Mouse (Mus musculus): ENCODE results near the gene Taf13.
A peak's percentile ranks its signal among the peaks of the same experiment; 100 is the strongest.
"Not testable (repeated sequence)": the region's sequence is repeated elsewhere in the genome, so short reads cannot be mapped to it uniquely, and the experiment has no call there.

Taf13 gene

GRCm38 (mm10) chr3:108571443-108572294, at the start of gene Taf13:
Taf13 (plus strand) TSS chr3:108571698.
- DNase-seq (ENCODE audit: low read depth, low spot score): peak; percentile 98

- no peak for DNase-seq (ENCODE audit: low read depth, low spot score)
These were observed 48.1 kb upstream of the Taf13 start for GRCm38 (mm10) chr3:108523415-108523814.

DNA sequence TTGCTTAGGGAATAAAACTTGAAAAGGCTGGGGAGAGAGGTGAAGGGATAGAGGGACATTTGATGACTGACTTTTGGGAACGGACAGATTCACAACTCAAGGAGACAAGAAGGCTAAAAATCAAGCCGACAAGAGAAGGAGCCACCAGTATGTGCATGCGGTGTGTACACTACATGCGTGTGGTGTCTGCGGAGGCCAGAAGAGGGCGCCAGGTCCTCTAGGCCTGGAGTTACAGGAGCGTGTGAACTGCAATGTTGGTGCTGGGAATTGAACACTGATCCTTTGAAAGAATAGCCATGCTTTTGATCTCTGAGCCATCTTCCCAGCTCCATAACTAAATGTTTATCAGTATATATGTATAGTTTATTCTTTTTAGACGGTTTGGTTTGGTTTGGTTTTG, 43.0 kb upstream of the Taf13 start:
- no peak for DNase-seq (ENCODE audit: low read depth, low spot score)

DNA sequence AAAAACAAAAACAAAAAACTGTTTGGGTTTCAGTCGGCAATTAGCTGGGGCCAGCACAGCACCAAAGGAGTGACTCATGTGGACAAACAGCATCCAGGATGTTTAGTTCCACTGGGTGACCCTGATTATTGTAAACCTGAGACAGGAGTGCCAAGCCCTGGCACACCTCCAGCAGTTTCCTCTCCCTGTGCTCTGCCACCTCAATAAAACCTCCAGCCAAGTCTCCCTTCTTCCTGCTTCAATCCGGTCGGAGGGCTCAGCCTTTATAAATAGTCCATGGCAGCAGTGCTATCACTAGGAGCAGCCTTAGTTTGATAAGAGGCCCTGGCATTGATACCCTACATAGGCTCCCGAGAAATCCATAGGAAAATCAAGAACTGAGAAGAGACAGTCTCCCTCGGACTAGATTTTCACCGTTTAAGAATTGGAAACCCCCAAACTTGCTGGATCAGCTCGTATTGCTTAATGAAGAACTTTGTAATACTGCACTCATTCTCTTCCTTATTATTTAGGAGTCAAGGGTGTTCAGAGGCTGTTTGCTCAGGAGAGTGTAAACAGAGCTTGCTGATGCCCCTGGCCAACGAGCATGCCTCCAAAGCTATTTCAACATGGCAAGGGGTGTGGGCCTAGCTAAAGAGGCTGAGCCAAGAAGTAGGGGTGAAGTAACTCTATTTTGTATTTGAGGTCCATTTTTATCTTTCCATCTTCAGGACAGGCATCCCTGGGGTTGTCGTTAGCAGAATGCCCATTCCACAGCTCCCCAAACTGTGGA, 38.2 kb upstream of the Taf13 start:
- DNase-seq (ENCODE audit: low read depth, low spot score): no peak

- no peak for DNase-seq (ENCODE audit: low read depth, low spot score)
These were observed 37.5 kb upstream of the Taf13 start, which contains the start of gene 1700013F07Rik for GRCm38 (mm10) chr3:108533951-108534350. 1700013F07Rik (plus strand) TSS chr3:108534150.

- no peak for DNase-seq (ENCODE audit: low read depth, low spot score)
These were observed 35.5 kb upstream of the Taf13 start for GRCm38 (mm10) chr3:108535896-108536516.

- no peak for DNase-seq (ENCODE audit: low read depth, low spot score)
These were observed 34.8 kb upstream of the Taf13 start, which contains the start of gene 5330417C22Rik for GRCm38 (mm10) chr3:108536517-108537260. 5330417C22Rik (minus strand) TSS chr3:108536536.

GRCm38 (mm10) chr3:108537303-108537702, 34.2 kb upstream of the Taf13 start:
- DNase-seq (ENCODE audit: low read depth, low spot score): peak; percentile 62

DNA sequence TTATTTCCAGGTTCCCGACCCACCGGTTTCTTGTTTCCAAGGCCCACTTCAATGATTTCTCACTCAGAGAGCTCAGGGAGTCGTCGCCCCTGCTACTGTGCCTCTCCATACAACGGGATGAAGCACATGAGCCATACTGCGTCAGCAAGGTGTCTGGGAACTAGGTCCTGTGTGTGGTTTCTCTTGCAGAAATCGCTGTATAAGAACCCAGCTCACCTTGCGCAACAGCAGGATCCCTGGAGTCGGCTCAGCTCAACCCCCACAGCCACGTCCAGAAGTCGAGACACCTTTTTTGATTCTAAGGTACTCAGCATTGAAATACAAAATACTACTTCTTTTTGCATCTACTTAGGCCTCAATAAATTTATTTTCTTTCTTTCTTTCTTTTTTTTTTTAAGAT, 29.2 kb upstream of the Taf13 start:
- no peak for DNase-seq (ENCODE audit: low read depth, low spot score)

DNA sequence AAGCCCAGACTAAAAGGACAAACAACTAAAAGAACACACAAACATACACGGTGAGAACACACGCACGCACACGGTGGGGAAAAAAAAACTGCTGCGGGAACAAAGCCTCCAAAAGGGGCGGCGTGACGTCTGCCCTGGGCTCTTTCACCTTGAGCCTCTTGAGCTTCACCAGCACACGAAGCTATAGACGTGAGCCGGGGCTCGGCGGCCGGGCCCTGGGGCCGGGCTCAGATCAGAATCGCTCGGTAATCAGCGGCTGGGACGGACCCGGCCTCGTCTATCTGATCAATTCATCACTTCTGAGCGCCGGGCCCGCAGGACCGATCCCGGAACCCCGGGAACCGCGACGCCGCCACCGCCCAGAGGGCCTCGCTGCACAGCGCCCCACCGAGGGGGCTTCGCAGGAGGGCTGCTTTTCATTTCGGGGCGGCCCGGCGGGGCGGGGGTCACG, 17.4 kb upstream of the Taf13 start:
- DNase-seq (ENCODE audit: low read depth, low spot score): no peak

DNA sequence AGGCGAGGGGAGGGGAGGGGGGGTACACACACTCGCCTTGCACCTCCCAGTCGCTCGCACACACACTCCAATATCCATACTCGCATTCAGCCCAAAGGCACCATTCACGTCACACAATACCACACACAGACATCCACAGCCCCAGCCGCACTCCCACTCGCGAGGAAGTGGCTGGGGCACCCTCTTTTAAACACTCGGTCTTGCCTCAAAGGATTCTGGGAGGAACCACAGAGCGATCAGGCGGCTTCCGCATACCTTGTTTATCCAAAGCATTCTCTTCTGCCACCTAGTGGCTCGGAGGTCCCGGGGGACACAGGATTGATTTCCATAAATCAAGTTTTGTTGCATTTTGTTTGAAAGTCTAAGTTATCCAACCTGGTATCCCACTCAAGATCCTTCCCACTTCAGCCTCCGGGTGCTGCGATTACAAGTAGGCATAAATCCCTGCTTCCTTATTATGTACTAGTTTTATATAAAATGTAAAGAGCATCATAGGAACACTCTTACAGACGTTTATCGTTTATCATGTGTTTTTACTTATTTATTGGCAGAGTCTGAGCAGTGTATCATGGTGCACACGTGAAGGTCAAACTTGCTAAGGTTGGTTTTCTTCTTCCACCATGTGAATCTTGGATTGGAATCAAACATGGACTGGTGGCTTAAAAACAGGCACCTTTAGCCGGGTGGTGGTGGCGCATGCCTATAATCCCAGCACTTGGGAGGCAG, 16.7 kb upstream of the Taf13 start:
- peak; percentile 96 for DNase-seq (ENCODE audit: low read depth, low spot score)

GRCm38 (mm10) chr3:108557888-108558287, 13.6 kb upstream of the Taf13 start:
- no peak for DNase-seq (ENCODE audit: low read depth, low spot score)

DNA sequence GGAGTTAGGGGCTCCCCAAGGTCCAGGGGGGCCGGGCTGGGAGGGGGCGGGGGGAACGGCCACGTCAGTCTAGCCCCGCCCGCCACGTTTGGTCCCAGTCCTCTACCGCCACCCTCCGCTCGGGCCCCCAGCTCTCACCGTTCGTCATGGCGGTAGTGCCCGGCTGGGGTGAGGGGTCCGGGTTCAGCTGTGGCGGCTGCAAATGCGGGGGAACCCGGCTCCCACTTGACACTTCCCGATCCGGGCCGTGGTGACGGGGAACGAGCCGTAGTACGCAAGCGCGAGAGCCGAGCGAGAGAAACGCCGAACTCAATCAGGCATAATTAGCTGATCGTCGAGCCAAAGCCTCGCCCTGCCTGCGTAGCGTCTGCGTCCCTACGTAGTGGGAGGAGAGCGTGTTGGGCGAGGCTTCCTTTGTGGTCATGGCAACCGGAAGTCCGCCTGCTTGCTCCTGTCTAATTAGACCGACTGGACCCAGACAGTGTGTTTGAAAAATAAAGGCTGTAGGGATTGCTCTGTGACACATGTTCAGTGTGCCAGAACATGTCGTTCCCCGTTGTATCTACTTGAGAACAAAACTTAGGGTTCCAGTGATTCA, 9.3 kb upstream of the Taf13 start, which contains the start of gene Tmem167b:
Tmem167b (minus strand) TSS at position 334 of the 598 bp plus-strand sequence.
- DNase-seq (ENCODE audit: low read depth, low spot score): peak; percentile 97

DNA sequence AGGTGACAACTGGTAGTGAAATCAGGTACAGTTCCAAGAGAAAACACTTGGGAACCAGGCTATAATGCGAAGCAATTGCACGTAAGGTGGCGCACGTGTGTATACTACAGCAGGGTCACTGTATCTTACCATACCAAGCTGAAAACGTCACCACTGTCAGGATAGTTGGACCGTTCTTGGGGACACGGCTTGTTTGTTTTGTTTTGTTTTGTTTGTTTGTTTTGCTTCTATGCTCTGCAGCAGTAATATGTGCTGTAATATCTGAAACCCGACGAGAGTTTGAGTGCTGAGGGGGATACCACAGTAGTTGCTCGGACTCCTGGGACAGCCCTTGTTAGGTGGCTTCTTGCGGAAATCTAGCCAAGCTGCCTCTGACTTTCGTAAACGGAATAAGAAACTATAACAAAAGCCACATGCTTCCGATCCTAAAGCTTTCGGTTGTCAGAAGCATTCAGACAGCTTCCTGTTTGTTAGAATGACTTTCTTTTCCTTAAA, 8.7 kb upstream of the Taf13 start:
- DNase-seq (ENCODE audit: low read depth, low spot score): no peak

GRCm38 (mm10) chr3:108563309-108563708, 8.2 kb upstream of the Taf13 start:
- DNase-seq (ENCODE audit: low read depth, low spot score): peak; percentile 65

DNA sequence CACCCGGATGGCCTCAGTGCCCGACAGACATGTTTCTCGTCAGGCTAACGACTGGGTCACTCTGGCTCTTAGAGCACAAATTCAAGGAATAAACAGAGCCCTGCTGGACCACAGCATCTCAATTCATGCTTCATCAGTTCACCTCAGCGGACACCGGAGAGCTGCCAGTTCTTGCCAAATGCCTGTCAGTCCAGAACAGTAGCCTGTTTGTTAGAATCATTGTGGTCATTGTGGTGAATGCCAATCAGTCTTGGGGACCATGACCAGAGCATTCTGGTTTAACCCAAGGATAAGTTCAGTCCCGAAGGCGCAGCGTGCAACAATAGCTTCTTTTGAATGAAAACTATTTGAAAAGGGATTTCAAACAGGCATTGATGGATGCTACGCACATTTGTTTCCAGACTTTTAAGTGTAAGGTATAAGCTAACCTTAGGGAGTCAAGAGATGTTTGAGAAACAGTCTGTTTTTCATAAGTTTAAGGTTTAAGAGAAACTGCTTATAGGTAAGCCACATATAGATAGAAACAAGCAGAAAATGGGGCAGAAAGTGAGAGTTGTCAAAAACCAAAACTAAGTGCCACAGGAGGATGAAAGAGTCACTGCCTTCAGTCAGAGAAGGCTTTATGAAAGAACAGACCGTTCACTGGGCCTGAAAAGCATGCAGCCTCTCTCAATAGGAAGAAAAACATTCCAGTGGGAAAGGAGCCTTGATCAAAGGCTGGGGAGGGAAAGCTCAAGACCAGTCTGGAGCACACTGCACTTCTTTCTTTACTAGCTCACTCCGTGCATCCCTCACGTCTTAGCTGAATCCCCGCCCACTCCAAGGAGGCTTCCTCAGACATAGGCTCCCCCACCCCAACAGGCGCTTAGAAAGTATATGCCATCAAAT, 3.3 kb upstream of the Taf13 start:
- no peak for DNase-seq (ENCODE audit: low read depth, low spot score)

DNA sequence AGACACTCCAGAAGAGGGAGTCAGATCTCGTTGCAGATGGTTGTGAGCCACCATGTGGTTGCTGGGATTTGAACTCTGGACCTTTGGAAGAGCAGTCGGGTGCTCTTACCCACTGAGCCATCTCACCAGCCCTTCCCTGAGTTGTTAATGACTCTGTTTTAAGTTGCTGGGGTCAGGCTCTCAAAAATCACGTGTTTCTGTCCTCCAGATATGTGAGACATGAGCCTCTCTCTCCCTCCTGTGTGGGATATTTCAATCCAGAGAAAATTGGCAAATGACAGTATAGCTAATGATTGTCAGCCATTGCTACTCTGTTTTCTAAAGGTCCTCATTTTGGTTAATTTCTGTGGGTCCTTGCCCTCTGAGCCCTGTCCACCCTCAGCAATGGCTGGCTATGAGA, 1.9 kb upstream of the Taf13 start:
- not testable (repeated sequence) for DNase-seq (ENCODE audit: low read depth, low spot score)

- DNase-seq (ENCODE audit: low read depth, low spot score): no peak
These were observed 685 bp upstream of the Taf13 start for GRCm38 (mm10) chr3:108570813-108571212.

Measured in skeletal muscle tissue, adult 2 months (tissue).